Mouse (Mus musculus): ENCODE data around the gene Rab20. TPM values are rescaled to one million over a fixed set of nuclear protein-coding genes. Genes with fewer than 3 reads are reported as not detected.
A peak's percentile ranks its signal among the peaks of the same experiment; 100 is the strongest.

The Rab20 gene
- polyA plus RNA-seq, 1 experiment from 2014 or later, result 5.8 TPM

DNA sequence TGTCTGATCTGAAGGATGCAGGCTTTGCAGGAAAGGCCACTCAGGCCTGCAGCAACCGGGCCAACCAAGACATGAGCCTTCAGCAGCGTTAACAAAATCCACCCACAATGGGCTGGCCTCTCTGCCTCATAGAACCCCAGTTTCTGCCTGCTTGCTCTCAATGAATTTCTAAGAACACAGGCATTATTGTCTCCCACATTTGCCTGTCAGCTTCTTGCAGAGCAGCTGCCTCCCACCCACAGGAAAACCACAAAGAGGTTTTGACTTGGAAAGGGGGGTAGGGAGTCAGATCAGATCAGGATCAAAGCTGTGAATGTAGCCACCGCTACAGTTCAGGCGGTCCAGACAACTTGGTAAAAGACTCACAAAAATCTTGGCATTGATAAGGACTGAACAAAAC lies 25.5 kb downstream of the Rab20 start:
- Histone ChIP-seq H3K4me1 (replicated peaks) (peaks cover 21% of the 10 kb centered on the region), H3K4me3 (replicated peaks) (no peak overlapping the region), H3K27me3 (no peaks in the 10 kb centered on the region), H3K4me2 (no peak overlapping the region), H3K36me3 (replicated peaks) (0 out of 2 replicates have a peak, but pooled peaks cover 3% of the 10 kb centered on the region), H3K9me3 (replicated peaks) (no peaks in the 10 kb centered on the region), H3K27ac (replicated peaks) (no peak overlapping the region), H3K9ac (no peak overlapping the region)
- no peak for ATAC-seq (ENCODE audit: insufficient read depth)
- WGBS (ENCODE audit: insufficient replicate concordance), result 14% methylated on average over 4 of the region's 4 CpGs

DNA sequence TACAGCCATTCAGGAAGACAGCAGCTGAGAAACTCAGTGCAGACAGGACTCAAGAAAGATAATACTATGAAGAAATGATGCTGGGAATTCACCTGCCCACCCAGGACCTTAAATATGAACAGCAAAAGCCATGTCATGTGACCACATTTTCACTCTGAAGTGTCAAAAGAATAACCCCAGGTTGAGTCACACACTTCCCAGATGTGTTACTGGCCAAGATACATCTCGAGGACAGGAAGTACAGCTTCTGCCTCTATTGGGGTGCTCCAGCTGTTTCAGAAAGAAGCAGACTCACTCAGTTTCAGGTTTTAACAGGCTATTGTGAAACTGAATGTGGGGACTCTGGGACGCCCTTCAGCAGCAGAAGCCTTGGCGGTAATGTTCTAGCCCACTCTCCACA lies 26.0 kb downstream of the Rab20 start:
- no peak overlapping the region for H3K4me3 ChIP-seq (replicated peaks)
- H3K27me3 ChIP-seq, result no peaks in the 10 kb centered on the region
- H3K4me1 ChIP-seq (replicated peaks), result peaks cover 17% of the 10 kb centered on the region
- no peaks in the 10 kb centered on the region for H3K9me3 ChIP-seq (replicated peaks)
- no peak overlapping the region for H3K9ac ChIP-seq
- 23% methylated on average over 3 of the region's 3 CpGs for WGBS (ENCODE audit: insufficient replicate concordance)
- H3K36me3 ChIP-seq (replicated peaks), result 0 out of 2 replicates have a peak, but pooled peaks cover 3% of the 10 kb centered on the region
- no peak overlapping the region for H3K4me2 ChIP-seq
- H3K27ac ChIP-seq (replicated peaks), result no peak overlapping the region
- ATAC-seq (ENCODE audit: insufficient read depth), result no peak

DNA sequence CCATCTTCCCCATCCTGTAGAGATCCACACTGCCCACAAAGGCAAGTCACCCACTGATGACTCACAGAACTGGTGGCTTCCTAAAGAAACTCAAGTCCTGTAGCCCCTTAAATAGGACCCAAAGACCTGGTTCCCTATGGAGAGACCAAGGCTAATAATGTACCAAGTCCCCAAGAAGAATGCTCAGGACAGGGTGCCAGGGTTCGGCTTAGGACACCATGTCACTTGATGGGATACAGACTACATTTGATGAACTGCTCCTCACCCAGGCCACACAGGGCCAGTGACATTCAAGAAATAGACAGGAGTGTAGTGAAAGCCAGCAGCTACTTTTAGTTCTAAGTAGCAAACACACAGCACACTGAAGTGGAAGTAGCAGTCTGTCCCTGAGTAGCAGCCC lies 26.4 kb downstream of the Rab20 start:
- H3K36me3 ChIP-seq (replicated peaks), result 0 out of 2 replicates have a peak, but pooled peaks cover 3% of the 10 kb centered on the region
- H3K27me3 ChIP-seq, result no peaks in the 10 kb centered on the region
- no peak overlapping the region for H3K9ac ChIP-seq
- no peak overlapping the region for H3K4me2 ChIP-seq
- no peak for ATAC-seq (ENCODE audit: insufficient read depth)
- H3K4me1 ChIP-seq (replicated peaks), result peaks cover 14% of the 10 kb centered on the region; the same call in 1 of the 2 replicates
- H3K4me3 ChIP-seq (replicated peaks), result no peak overlapping the region
- no peaks in the 10 kb centered on the region for H3K9me3 ChIP-seq (replicated peaks)
- WGBS (ENCODE audit: insufficient replicate concordance), result 72% methylated on average over 1 of the region's 1 CpGs
- H3K27ac ChIP-seq (replicated peaks), result no peak overlapping the region

DNA sequence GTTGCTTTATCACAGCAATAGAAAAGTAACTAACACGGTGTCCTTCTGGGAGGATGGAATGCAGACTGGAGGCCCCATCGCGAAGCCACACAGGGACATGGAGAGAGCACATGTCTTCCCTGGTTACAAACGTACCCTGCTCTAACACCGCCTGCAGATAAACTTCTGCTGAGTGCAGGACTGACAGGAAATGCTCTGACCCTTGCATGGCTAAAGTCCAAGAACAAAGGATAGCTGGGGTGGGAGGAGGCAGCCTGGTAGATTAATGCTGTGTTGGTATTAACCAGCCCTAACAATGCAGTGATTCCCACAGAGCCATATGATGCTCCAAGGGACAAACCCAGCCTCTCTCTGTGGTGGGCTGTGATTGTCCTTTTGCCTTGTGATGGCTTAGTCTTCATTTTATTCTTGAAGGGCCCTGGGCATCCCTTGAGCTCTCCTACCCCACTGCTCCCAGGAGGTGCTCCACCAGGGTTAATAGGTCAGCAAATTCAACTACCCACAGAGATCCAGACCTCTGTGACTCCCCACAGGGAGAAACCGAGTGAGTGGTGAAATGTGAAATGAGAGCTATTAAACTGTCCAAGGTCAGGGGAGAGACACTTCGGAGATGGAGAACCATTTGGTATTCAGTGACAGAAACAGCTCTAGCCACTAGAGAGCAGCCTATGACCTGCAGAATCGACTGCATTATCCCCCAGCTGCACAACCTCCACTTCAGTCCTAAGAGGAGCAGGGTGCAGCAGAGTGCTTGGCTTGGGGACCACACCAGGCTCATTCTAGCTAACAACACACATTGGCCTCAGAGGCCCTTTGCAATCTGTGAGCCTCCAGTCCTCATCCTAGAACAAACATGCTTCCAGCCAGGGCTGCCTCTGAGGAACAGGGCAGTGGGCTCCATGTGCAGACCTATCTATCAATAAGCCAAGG lies 28.1 kb downstream of the Rab20 start:
- Histone ChIP-seq H3K9ac (no peak overlapping the region), H3K4me2 (no peak overlapping the region), H3K27me3 (no peaks in the 10 kb centered on the region), H3K4me1 (replicated peaks) (peaks cover 14% of the 10 kb centered on the region; the same call in 1 of the 2 replicates), H3K27ac (replicated peaks) (no peak overlapping the region), H3K4me3 (replicated peaks) (no peak overlapping the region), H3K36me3 (replicated peaks) (0 out of 2 replicates have a peak, but pooled peaks cover 8% of the 10 kb centered on the region), H3K9me3 (replicated peaks) (no peaks in the 10 kb centered on the region)
- 27% methylated on average over 8 of the region's 8 CpGs for WGBS (ENCODE audit: insufficient replicate concordance)
- ATAC-seq (ENCODE audit: insufficient read depth), result peak; percentile 48; the same call in 1 of the 2 replicates

DNA sequence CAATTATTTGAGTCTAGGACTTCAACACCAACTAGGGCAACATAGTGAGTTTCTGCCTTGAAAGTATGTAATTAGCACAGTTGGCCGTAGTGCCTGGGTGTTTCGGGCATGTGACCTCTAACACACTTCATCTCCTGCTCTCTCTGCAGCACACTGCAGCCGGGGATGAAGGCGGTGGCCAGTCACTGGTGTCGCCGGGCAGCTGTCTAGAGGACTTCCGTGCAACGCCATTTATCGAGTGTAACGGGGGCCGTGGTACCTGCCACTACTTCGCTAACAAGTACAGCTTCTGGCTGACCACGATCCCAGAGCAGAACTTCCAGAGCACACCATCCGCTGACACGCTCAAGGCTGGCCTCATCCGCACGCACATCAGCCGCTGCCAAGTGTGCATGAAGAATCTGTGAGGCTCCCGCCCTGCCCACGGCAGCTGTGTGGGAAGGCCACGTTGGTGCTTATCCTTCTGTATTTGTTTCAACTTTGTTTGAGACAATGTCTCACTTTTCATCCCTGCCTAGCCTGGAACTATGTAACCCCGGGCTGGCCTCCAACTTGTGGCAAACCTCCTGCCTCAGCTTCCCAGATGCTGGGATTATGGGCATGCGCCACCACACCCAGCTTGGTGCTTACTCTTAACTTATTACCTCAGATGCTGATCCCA lies 30.5 kb downstream of the Rab20 start:
- H3K4me2 ChIP-seq, result no peak overlapping the region

DNA sequence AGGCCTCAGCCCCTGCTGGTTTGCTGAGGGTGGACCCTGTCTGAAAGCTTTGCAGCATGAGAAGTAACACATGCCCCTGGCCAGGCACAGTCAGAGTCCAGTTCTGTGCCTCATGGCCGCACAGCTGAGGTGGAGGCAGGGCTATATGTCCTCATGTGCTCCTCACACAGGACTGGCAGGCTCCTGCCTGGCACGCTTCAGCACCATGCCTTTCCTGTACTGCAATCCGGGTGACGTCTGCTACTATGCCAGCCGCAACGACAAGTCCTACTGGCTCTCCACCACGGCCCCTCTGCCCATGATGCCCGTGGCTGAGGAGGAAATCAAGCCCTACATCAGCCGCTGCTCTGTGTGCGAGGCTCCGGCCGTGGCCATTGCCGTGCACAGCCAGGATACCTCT lies 32.7 kb downstream of the Rab20 start:
- no peaks in the 10 kb centered on the region for H3K27me3 ChIP-seq
- 0 out of 2 replicates have a peak, but pooled peaks cover 12% of the 10 kb centered on the region for H3K36me3 ChIP-seq (replicated peaks)
- H3K4me1 ChIP-seq (replicated peaks), result peaks cover 25% of the 10 kb centered on the region
- no peak overlapping the region for H3K4me2 ChIP-seq
- H3K9ac ChIP-seq, result no peak overlapping the region
- 78% methylated on average over 13 of the region's 13 CpGs for WGBS (ENCODE audit: insufficient replicate concordance)
- H3K27ac ChIP-seq (replicated peaks), result no peak overlapping the region
- H3K4me3 ChIP-seq (replicated peaks), result no peak overlapping the region
- no peak for ATAC-seq (ENCODE audit: insufficient read depth)
- H3K9me3 ChIP-seq (replicated peaks), result no peaks in the 10 kb centered on the region

More for the DNA sequence above, 30.5 kb downstream of the Rab20 start:
- H3K27ac ChIP-seq (replicated peaks), result no peak overlapping the region
- no peaks in the 10 kb centered on the region for H3K27me3 ChIP-seq
- peaks cover 32% of the 10 kb centered on the region for H3K4me1 ChIP-seq (replicated peaks)
- H3K4me3 ChIP-seq (replicated peaks), result no peak overlapping the region
- H3K9me3 ChIP-seq (replicated peaks), result no peaks in the 10 kb centered on the region
- H3K36me3 ChIP-seq (replicated peaks), result 0 out of 2 replicates have a peak, but pooled peaks cover 12% of the 10 kb centered on the region
- H3K9ac ChIP-seq, result no peak overlapping the region
- 78% methylated on average over 23 of the region's 23 CpGs for WGBS (ENCODE audit: insufficient replicate concordance)
- no peak for ATAC-seq (ENCODE audit: insufficient read depth)

DNA sequence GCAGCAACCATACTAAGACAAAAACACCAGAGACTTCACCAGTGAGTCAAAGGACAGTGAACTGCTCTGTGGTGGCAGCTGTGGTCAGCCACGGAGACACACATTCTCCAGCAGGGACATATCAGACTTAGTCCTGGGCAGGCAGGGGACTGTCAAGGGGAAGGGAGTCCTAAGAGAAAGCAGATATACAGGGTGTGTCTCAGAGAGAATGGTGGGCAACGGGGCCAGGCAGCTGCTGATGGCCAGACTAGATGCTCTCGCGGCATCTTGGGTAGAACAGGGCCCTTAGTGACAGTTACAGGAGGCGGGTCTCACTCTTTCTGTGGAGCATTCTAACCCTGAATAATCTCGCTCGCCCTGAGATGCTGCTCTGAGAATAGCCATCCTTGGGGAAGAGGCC lies 34.3 kb downstream of the Rab20 start:
- WGBS (ENCODE audit: insufficient replicate concordance), result 22% methylated on average over 7 of the region's 7 CpGs
- H3K27me3 ChIP-seq, result no peaks in the 10 kb centered on the region
- H3K4me3 ChIP-seq (replicated peaks), result peak overlapping the region; percentile 44
- peak overlapping the region; percentile 64 for H3K27ac ChIP-seq (replicated peaks)
- H3K4me2 ChIP-seq, result peak overlapping the region; percentile 62
- H3K36me3 ChIP-seq (replicated peaks), result 0 out of 2 replicates have a peak, but pooled peaks cover 12% of the 10 kb centered on the region
- peak overlapping the region; percentile 35; the same call in 1 of the 2 replicates for H3K9ac ChIP-seq
- H3K4me1 ChIP-seq (replicated peaks), result peaks cover 21% of the 10 kb centered on the region
- no peaks in the 10 kb centered on the region for H3K9me3 ChIP-seq (replicated peaks)
- ATAC-seq (ENCODE audit: insufficient read depth), result peak; percentile 82

DNA sequence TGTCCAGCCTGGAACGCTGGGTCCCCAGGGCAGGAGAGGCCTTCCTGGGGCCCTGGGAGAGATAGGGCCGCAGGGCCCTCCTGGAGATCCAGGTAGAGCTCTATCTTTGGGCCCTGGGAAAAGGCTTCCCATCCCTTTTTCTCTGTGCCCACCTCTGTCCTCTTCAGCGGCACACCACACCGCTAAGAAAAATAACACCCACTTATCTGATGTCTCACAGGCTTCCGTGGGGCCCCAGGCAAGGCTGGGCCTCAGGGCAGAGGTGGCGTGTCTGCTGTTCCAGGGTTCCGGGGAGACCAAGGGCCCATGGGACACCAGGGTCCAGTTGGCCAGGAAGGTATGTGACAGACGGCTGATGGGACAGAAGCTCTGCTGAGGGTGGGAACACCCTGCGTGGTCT lies 34.9 kb downstream of the Rab20 start:
- peak overlapping the region; percentile 62 for H3K4me2 ChIP-seq
- H3K9ac ChIP-seq, result peak overlapping the region; percentile 35; the same call in 1 of the 2 replicates
- peak overlapping the region; percentile 44 for H3K4me3 ChIP-seq (replicated peaks)

DNA sequence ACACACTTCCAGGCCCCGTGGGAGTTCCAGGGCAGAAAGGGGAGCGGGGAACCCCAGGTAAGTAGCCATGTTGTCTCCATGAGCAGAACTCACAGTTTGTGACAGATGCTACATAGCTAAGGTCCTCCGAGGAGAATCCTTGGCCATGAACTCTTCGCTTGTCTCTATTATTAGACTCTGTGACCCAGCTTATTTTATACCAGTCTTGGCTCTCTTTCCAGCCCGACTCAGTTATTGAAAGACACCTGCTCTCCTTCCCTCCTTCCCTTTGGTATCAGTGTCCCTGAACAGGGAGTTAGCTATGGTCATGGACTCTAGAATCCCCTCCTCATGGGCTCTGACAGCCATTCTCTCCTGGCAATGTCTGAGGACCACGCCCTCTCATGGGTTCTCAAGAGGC lies 37.2 kb downstream of the Rab20 start:
- 76% methylated on average over 6 of the region's 6 CpGs for WGBS (ENCODE audit: insufficient replicate concordance)
- H3K36me3 ChIP-seq (replicated peaks), result 0 out of 2 replicates have a peak, but pooled peaks cover 9% of the 10 kb centered on the region
- H3K4me1 ChIP-seq (replicated peaks), result peaks cover 21% of the 10 kb centered on the region
- no peak overlapping the region for H3K27ac ChIP-seq (replicated peaks)
- ATAC-seq (ENCODE audit: insufficient read depth), result no peak
- H3K4me3 ChIP-seq (replicated peaks), result no peak overlapping the region
- no peak overlapping the region for H3K9ac ChIP-seq
- no peaks in the 10 kb centered on the region for H3K9me3 ChIP-seq (replicated peaks)
- H3K4me2 ChIP-seq, result no peak overlapping the region
- H3K27me3 ChIP-seq, result no peaks in the 10 kb centered on the region

More for the DNA sequence above, 34.9 kb downstream of the Rab20 start:
- peak; percentile 82 for ATAC-seq (ENCODE audit: insufficient read depth)
- Histone ChIP-seq H3K4me1 (replicated peaks) (peaks cover 21% of the 10 kb centered on the region), H3K27me3 (no peaks in the 10 kb centered on the region), H3K36me3 (replicated peaks) (0 out of 2 replicates have a peak, but pooled peaks cover 12% of the 10 kb centered on the region), H3K27ac (replicated peaks) (peak overlapping the region; percentile 64), H3K9me3 (replicated peaks) (no peaks in the 10 kb centered on the region)
- WGBS (ENCODE audit: insufficient replicate concordance), result 32% methylated on average over 9 of the region's 9 CpGs

DNA sequence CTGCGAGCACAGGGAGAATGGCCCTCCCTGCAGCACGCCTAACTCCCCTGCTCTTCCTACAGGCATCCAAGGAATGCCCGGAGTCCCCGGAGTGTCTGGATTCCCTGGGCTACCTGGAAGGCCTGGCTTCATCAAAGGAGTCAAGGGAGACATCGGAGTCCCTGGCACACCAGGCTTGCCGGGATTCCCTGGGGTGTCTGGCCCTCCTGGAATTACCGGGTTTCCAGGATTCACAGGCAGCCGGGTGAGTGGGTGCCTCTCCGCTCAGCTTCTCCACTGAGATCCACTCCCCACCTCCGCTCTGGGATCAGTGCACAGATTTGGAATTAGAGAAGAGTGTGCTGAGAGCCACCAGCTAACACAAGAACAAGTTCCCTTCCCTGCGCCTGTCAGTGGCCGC lies 40.6 kb downstream of the Rab20 start:
- Histone ChIP-seq H3K9me3 (replicated peaks) (no peaks in the 10 kb centered on the region), H3K27me3 (no peaks in the 10 kb centered on the region), H3K4me3 (replicated peaks) (no peak overlapping the region), H3K4me1 (replicated peaks) (peaks cover under 1% of the 10 kb centered on the region; the same call in 1 of the 2 replicates), H3K9ac (no peak overlapping the region), H3K27ac (replicated peaks) (no peak overlapping the region), H3K4me2 (no peak overlapping the region), H3K36me3 (replicated peaks) (no peaks in the 10 kb centered on the region)
- WGBS (ENCODE audit: insufficient replicate concordance), result 65% methylated on average over 12 of the region's 12 CpGs
- ATAC-seq (ENCODE audit: insufficient read depth), result no peak

DNA sequence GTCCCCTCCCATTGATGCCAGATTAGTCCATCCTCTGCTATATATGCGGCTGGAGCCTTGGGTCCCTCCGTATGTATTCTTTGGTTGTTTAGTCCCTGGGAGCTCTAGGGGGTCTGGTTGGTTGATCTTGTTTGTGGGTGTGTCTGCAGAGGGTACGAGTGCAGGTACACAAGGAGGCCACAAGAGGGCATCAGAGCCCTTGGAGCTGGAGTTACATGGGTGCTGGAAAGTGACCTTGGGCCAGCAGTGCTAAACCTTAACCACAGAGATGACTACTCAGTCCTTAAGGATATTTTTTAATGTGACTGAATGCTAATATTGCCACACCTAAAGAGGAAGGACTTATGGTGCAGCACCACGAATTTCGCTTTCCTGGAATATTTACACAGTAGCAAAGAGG lies 47.8 kb downstream of the Rab20 start:
- no peak overlapping the region for H3K4me3 ChIP-seq (replicated peaks)

More for the DNA sequence above, 47.8 kb downstream of the Rab20 start:
- ATAC-seq (ENCODE audit: insufficient read depth), result no peak
- Histone ChIP-seq H3K4me2 (no peak overlapping the region), H3K27ac (replicated peaks) (no peak overlapping the region), H3K9ac (no peak overlapping the region), H3K36me3 (replicated peaks) (no peaks in the 10 kb centered on the region), H3K9me3 (replicated peaks) (no peaks in the 10 kb centered on the region), H3K4me1 (replicated peaks) (no peaks in the 10 kb centered on the region), H3K27me3 (no peaks in the 10 kb centered on the region)
- 44% methylated on average over 5 of the region's 5 CpGs for WGBS (ENCODE audit: insufficient replicate concordance)

Measured in liver, embryonic 15.5 days (tissue).